Mouse (Mus musculus) thymus, postnatal 25 days (tissue): ENCODE data around the gene Klhl29.

Experiments used
- DNase-seq: peaks from one replicate; pipeline ENCODE4 v3.0.0; 2022

Klhl29 gene

DNA sequence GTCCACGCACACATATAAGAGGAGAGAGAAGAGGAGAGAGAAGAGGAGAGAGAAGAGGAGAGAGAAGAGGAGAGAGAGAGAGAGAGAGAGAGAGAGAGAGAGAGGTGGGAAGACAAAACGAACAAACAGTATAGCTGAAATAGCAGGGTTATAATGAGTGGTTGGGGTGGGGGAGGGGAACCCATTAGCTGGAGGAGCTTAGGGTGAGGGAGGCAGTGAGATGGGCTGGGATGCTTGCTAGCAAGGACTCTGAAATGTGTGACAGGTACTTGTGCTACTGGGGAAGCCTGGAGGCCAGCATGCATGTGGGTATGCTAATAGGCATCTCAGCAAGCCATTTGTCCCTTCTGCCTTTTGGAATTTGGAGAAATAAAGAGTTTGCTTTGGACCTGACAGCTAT, 122.9 kb downstream of the Klhl29 start:
- no peak for DNase-seq

DNA sequence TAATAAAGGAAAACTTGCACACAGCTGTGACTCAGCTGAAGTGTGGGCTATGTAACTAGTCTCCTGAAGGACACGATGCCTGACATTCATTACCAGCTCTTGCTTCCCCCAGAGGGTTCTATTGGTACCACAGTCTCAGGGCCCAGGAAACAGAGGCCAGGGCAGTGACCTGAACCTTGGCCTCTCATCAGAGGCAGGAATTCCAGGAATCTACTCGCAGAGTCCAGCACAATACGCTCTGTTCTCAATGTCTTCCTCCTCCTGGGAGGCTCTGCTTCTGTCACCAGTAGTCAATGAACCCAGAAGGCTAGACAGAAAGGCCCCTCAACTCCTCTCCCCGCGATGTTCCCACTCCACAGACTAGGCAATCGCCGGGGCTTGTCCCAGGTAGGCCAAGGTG, 125.4 kb downstream of the Klhl29 start:
- DNase-seq = no peak

DNA sequence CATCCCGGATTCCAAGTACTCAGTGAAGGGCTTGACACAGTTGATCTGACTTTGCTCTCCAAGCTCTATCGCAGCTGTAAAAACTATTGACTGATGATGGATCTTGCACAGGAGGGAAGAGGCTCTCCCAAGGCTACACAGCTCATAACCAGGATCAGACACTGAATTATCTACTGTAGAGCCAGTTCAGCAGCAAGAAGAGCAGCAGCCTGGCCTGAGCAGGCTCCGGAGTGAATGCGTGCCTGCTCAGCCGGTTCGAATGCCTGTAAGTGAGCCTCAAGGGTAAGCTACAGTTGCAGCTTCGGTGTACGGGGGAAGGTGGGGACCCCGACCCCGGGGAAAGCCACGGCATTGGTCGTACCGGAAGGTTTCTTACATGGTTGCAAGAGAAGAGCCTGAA, 126.4 kb downstream of the Klhl29 start:
- no peak for DNase-seq

DNA sequence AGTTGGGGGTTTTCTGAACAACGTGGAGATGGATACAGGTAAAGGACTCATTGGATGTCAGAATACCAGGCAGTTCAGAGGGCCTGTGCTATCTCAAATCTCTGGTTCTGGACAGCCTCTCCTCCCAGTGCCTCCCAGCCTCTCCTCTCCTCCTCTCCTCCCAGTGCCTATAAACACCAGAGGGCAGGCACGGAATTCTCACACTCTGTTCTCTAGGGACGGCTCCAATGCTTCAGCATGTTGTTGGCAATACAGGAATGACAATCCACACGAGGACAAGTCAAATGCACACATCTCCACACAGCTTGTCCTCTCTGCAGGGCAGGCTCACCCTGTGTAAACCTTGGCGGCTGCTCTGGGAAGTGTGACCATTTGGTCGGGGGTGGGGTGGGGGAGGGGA, 128.0 kb downstream of the Klhl29 start:
- DNase-seq = no peak

DNA sequence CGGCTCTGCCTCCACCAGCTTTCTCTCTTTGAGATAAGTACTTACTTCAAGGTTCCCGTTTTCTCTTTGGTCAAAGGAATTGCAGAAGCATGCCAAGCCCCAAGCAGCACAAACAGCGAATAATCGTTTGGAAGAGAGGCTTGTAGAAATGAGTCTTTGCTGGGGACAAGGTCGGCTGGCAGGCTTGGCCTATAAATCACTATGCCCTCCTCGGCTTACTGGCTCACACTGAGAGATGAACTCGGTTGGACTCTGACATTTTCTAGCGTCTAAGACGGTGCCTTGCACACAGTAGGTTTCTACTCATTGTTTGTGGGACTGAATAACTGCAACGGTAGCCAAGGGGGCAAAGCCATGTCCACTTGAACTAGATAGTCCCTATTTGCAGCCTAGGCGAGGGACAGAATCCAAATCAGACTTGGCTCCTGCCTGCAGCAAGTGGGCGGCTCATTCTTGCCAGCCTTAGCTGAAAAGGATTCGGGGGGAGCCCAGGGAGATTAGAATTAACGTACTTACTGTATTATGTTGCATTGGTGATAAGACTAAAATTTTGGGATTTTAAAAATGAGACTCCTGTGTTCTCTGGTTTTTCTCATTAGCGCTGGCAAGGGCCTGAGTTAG, 128.7 kb downstream of the Klhl29 start:
- no peak for DNase-seq

DNA sequence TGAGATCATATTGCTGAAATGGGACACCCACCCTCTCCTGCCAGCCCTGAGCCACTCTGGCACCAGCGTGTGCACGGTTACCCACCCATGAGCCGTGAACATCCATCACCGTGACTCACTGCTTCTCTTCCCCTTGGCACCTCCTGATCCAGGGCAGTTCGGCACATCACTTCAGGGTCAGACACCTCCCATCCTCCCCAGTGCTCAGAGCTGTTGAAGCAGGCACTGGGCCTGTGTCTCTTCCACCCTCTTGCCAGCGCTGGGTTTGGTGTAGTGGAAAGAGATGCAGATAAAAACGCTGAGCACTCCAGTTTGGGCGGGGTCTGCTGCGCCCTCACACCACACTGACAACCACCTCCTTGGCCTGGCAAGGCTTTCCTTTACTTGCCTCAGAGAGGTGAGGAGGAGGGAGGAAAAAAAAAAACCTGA, 129.3 kb downstream of the Klhl29 start:
- no peak for DNase-seq

DNA sequence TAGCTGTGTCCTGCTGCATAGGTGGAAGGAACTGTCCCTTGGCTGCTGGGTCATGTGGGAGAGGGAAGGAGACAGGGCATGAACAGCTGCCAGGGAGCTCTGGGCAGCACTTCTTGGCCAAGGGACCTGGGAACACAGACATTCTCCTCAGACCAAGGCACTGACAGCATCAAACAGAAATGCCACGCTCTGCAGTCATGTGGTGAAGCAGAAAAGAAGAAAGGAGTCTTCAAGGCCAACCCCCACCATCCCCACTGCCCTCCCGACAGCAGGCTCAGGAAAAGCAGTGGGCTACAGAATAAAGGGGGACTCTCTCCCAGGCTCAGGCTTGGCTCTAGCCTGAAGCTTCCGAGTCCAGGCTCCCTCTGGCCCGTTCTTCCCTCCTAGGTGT, 130.3 kb downstream of the Klhl29 start:
- DNase-seq = no peak

DNA sequence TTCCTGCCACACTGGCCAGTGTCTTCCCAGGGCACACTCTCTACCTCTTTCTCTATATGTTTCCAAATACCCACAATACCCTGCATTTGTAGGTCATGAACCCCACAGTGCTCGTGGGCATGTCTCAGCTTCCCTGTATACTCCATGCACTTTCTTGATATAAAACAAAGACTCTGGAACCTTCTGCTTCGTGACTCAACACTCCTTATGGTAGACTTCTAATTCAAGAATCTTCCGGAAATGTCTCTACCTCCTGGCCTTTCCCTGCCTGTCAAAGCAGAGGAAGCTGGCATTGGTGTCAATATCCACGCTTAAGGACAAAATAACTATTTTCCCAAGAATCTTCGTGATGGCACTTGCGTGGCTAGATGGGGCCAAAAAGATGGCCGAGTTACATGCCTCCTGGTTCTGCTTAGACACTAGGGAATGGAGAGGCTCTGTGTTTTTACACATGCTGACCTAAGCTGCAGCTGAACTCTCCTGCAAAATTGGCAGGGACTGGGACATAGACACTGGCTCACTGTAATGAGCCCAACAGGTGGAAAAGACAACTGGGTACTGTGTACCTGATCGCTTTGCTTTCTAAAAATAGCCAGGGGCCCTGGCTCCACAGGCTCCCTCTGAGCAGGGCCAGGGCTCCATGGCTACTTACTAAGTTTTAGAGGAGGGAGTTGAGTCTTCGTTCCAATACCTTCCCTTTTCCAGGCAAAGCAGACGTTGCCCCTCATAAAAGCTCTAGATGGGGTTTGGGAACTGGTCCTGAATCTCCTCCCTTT, 130.9 kb downstream of the Klhl29 start:
- DNase-seq = no peak

DNA sequence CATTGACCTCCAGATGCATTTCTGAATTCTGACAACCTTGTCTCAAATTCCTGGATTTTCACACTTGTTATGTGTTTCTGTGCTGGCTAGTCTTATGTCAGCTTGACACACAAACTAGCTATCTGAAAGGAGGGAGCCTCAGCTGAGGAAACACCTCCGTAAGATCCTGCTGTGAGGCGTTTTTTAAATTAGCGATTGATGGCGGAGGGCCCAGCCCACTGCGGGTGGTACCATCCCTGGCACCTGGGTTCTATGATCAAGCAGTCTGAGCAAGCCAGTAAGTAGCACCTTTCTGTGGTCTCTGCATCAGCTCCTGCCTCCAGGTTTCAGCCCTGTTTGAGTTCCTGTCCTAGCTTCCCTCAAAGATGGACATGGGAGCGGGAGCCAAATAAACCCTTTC, 131.6 kb downstream of the Klhl29 start:
- DNase-seq = no peak

DNA sequence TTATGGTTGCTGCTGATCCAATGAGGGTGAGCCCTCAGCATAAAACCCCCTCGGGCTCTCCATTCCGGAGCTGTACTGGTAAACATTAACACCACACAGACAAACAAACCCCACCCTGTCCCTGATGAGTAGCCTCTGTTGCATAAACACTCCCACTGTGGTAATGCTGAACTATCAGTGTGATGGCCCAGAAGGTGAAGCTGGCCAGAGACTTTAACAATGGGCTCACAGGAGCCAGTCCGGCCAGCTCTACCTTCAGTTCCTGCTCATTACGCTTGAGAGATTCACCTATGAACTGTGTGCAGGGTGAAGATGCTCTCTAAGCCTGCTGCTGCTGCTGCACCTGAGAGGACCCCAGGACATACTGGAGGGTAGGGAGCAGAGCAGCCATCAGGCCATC, 132.0 kb downstream of the Klhl29 start:
- no peak for DNase-seq

DNA sequence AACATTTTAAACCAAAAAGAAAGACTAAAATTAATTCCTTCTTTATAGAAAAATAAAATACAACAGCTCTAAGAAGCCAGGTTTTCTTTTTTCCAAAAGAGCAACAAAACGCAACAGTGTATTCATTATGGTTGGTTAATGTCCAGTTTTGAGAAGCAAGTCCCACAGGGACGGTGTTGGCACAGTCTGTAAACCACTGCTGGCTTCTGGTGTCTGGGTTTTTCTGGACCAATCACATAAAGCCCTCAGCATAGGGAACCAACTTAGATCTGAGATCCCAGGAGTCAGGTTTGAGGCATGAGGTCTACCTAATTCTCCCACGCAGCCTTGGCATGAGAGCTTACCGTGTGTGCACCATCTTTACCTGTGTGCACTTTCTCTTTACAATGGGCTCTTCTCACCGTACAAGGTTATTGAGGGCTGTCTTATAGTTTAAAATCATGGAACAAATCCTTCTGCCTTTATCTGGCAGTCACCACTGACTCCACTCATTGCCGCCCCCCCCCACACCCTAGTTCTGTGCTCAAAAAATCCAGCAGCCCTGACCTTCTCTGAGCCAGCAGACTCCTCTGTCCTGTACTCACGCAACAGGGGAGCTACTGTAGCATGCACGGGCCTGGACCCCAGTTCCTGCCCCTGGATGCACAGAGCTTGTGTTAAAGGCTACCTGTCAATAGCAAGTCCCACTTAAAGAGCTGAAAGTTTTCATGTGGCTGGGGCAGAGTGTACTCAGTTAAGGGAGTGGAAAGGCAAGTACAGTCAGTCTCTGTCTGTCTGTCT, 132.7 kb downstream of the Klhl29 start:
- no peak for DNase-seq

DNA sequence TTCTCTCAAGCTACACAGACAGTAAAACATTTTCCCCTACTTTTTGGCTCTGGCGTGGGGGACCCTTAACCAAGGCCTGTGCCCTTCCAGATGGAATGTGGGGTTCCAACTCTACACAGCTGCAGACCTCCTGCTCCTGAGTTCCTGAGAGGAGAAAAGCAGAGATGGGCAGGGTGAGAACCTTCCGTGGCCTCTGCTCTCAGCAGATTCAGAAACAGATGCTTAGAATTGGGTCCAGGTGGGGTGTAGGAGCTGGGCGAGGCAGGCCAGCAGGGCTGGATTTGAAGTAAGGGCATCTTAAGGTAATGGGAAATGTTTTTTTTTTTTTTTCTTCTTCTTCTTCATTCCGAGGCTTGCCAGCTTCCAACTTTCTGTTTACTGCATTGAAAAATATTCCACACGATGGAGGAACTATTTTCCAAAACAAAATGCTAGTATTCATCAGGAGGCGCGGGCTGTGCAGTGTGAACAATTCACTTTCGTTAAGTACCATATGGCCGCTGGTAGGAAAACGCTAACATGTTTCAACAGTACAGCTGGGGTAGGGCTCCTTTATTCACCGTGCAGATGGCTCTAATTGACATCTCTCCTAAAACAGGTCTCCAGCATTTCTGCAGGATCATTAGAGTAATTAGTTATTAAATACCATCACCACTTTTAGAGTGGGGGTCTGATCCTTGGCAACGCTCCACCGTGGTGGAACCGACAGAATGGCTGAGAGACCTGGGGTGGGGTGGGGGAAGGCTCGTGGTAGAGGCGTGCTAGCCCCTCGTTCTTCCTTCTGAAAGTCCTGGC, 135.8 kb downstream of the Klhl29 start:
- DNase-seq = no peak

DNA sequence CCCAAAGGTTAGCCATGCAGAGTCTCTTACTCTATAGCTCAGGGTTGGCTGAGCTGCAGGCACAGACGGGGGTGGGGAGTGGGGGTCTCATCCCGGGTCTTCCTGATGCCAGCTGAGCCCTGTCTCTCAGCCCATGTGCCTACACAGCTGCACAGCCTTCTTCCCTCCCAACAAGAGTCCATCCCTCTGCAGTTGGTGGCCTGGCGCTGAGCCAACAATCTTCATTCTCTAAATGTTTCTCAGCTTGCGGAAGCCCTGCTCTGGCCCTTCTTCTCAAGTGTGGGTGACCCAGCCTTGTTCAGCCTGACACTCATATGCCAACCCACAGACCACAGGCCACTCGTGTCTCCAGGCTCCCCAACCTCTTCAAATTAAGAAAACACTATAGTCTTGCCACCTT, 138.4 kb downstream of the Klhl29 start:
- DNase-seq = no peak

DNA sequence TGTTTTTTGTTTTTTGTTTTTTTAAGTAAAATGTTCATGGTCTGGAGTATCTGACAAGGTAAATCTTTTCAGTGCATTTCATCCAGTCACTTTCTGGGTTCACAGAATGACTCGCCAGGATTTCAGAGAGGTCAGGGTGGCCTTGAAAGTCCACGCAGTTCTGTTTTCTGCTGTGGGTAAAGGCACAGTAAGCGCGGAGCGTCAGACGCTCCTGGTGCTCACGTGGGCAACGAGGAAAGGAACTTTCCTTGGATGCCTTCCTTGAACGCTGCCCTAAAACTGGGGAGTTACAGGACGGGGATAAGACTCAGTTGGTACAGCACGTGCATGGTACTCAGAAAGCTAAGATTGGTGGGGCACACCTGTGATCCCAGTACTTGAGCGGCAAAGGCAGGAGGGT, 139.9 kb downstream of the Klhl29 start:
- DNase-seq = no peak

DNA sequence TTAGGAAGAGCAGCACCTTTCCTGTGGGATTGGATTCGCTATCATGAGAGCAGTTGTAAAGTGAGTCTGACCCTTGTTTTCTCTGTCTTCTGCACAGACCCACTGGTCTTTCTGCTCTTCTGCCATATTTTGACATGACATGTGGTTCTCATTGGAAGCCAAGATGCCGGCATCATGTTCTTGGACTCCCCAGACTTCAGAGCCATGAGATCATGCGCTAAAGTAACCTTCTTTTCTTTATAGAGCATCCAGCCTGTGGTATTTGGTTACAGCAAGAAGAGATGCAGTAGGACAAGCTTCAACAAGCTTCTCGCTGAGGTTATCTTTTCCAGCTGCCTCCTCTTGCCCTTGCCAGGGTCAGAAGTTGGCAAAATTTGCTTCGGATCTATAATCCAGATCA, 145.0 kb downstream of the Klhl29 start:
- no peak for DNase-seq

DNA sequence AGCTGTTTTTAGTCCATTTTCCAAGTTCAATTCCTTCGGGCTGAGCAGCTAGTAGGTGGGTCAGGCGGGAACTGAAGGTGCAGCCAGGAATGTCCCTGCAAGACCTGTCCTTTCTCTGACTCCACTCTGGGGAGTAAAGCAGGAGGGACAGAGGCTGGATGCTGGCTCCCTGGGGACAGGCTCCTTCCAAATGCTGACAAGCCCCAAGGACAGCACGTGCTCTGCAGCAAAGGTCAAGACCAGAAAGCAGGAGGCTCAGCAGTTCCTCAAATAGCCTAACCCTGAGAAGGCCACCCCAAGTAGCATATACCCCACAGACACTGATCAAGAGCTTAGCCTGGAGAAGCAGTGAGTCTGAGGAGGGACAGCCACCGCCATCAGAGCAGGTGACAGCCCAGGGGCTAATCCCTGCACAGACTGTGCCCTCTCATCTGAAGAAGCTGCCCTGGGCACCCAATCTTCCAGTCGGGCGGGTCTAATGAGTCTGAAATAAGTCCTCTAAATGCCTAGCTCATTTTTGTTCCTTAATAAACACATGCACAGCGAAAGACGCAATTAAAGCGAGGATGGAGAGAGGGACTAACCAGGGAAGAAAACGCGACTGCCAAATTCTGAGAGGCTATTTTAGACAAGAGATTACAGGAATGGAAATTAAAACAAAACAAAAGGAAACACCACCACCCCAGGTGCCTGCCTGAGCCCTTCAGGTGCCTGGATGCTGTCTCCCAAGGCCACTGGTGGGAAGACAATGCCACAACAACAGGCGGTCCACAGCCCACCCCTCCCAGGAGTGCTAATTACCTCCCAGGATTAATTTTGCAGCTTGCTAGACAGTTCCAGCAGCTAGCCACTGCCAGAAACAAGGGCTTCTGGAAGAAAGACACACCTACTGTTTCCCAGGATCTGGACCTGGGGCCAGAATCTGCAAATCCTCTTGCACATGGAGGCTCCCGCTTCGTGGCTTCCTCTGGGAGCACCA, 148.5 kb downstream of the Klhl29 start:
- no peak for DNase-seq

DNA sequence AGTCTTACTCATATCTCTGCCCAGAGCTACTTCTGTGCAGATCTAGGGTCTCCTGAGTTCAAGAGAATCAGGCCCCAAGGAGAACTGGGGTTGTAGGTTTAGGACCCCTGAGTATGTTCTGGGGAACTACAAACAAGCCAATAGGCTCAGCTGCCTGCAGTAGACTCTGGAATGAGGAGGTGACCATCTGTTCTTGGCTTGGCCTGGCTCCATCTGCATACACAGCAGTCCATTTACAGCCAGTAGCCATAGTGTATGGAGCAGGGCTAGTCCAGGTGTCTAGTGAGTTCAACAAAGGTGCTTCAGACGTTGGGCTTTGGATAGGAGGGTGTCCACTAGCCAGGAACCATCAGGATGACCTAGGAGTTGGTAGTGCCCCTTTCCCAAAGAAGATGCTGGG, 151.9 kb downstream of the Klhl29 start:
- DNase-seq = no peak

DNA sequence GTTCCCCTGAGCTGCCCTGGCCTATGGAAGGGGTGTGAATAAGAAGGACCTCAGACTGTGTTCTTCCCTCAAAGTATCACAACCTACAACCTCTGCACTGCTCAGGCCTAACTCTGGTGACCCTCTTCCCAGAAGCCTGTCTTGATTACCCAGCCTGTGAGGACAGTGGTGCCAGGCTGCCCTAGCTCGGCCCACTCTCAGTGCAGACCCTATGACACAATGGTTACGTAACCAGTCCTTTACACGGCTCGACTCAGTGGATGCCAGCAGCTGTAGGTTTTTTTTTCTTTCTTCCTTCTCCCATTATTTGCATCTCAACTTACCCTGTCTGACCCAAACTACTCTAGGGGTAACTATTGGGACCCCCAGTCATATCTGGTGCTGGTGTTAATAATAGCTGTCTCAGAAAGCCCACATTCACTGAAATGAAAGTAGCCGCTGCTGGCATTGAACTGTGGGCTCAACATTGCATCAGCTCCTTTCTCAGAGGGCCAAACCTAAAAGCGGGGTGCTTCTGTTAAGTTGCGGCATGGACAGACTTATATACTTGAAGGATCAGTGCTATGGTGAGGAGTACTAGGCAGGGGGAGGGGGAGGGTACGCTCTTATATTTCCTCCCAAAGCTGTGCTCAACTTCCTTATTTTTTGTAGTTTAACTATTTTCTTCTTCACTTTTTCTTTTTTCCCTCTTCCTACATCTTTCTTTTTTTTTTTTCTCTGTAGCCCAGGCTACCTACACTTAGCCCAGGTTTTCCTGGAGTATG, 152.9 kb downstream of the Klhl29 start:
- no peak for DNase-seq

DNA sequence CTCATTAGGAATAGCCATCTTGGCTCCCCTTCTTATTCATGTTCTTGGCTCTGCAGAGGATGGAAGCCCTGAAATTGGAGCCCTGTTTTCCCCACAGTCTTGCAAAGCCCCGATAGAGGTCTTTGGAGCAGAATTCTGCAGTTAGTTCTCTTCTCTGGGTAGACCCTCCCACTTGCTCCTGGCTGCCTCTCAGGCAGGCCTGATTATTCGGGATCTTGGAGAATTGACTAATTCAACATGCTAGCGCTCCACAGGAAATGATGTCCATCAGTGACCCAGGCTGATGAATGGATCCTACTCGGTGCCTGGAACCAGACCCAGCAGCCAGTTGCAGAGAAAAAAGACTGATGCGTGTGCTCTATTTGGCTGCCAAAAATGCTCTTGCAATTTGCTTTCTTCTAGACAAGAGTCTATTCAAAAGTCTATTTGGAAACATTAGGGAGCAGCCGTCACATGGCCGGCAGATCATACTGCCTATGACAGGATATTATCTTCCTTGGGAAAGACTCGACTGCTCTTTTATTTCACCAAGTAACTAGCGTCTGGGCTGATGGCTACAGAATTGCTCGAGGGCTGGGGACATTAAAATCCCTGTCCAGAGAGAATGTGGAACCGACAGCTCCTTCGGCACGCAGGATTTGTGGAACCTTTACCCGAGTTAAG, 155.4 kb downstream of the Klhl29 start:
- DNase-seq = no peak
